Mouse (Mus musculus): ENCODE results near the gene Egfl7. TPM values are rescaled to one million over a fixed set of nuclear protein-coding genes. Genes with fewer than 3 reads are reported as not detected.
A peak's percentile ranks its signal among the peaks of the same experiment; 100 is the strongest.

The Egfl7 gene
- polyA plus RNA-seq, 1 experiment from 2014 or later, result 110 TPM

DNA sequence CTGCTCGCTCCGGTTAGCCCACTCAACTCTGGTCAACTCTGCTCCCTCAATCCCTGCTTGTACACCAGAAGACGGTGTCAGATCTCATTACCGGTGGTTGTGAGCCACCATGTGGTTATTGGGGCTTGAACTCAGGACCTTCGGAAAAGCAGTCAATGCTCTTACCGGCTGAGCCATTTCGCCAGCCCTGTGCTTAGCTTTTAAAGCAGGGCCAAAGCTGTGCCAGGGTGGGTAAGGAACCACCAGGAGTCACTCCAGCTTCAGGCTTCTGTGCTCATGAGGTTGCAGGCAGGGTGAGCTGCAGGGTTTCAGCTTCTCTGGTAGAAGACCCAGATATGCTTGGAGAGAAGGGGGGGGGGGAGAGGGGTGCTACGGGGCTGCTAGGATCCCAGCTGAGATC, 25.5 kb downstream of the Egfl7 start:
- ATAC-seq (ENCODE audit: low read depth) (no peak), DNase-seq (ENCODE audit: low spot score) (no peak)
- no peak overlapping the region for H3K4me2 ChIP-seq (ENCODE audit: low read depth, low read length)
- no peaks in the 10 kb centered on the region for H3K9me3 ChIP-seq (ENCODE audit: control insufficient read depth, low read length)
- no peaks in the 10 kb centered on the region for H3K27me3 ChIP-seq (replicated peaks; ENCODE audit: control insufficient read depth, insufficient read depth, low read length)
- no peak overlapping the region for H3K9ac ChIP-seq (ENCODE audit: low read depth, low read length)
- no peak overlapping the region for H3K4me3 ChIP-seq (ENCODE audit: low read depth, low read length)
- peaks cover 8% of the 10 kb centered on the region for H3K4me1 ChIP-seq (ENCODE audit: control insufficient read depth, insufficient read depth, low read length)
- no peak overlapping the region for H3K27ac ChIP-seq (replicated peaks; ENCODE audit: low read depth, low read length)
- no peaks in the 10 kb centered on the region for H3K36me3 ChIP-seq (ENCODE audit: control insufficient read depth, insufficient read depth, low read length)
- WGBS, result 75% methylated on average over 8 of the region's 8 CpGs

DNA sequence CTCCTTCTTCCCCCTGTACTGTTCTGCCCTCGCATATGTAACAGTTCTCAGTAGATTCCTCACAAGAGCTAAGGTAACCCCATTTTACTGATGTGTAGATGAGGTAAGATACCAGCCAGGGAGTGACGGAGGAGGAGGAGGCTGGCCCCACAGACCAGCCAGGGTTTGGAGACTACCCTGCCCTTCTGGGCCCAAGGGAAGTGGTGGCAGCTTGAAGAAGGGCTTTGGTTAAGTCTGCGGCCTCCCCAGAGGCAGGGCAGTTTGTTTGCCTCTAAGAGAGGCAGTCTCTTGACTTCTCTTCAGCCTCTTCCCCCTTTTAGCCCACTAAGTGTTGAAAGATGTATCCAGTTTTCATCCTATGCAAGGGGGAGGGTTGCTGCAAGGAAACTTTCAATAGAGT, 26.8 kb downstream of the Egfl7 start:
- Histone ChIP-seq H3K4me3 (ENCODE audit: low read depth, low read length) (no peak overlapping the region), H3K4me1 (ENCODE audit: control insufficient read depth, insufficient read depth, low read length) (peaks cover 8% of the 10 kb centered on the region), H3K27me3 (replicated peaks; ENCODE audit: control insufficient read depth, insufficient read depth, low read length) (no peaks in the 10 kb centered on the region), H3K27ac (replicated peaks; ENCODE audit: low read depth, low read length) (no peak overlapping the region; the same call in 1 of the 2 replicates), H3K4me2 (ENCODE audit: low read depth, low read length) (no peak overlapping the region), H3K36me3 (ENCODE audit: control insufficient read depth, insufficient read depth, low read length) (no peaks in the 10 kb centered on the region), H3K9ac (ENCODE audit: low read depth, low read length) (no peak overlapping the region), H3K9me3 (ENCODE audit: control insufficient read depth, low read length) (no peaks in the 10 kb centered on the region)
- WGBS, result 65% methylated on average over 3 of the region's 3 CpGs
- DNase-seq (ENCODE audit: low spot score), result no peak
- no peak for ATAC-seq (ENCODE audit: low read depth)

DNA sequence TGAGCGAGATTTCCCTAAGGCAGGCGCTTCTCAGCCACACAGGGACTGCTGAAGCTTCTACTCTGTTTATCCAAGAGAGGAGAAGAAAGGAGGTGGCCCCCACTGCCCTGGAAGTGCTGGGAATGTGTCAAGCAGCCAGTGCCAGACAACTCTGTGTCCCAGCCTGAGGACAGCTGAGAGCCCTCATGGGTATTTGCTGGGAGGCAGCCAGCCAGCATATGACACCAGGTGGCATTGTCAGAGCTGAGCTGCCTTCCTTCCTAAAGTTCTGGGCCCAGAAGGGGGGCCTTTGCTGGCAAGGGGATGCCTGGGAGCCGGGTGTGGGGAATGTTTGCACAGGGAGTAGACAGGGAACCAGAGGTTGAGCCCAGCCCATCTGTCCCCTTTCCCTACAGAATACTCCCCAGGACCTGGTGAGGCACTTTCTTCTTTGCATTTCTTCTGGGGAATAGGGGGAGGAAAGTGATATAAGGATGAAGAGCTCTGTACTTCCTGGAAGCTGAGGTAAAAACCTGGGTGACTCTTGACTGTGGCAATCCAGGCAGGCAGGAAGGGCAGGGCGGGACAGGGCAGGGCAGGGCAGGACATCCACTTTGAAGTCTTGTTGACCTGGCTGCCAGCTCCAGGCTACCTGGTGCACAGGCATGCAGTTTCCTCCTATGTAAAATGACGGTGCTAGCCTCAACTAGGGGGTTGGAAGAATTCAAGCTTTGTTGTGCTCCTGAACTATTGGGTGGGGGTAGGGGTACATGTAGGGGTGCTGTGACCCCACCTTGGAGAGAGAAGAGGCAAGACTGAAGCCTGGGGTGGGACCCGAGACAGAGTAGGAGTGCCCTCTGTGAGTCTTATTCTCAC, 27.5 kb downstream of the Egfl7 start:
- peak; percentile 74 for DNase-seq (ENCODE audit: low spot score)
- H3K4me1 ChIP-seq (ENCODE audit: control insufficient read depth, insufficient read depth, low read length), result peaks cover 8% of the 10 kb centered on the region
- no peaks in the 10 kb centered on the region for H3K36me3 ChIP-seq (ENCODE audit: control insufficient read depth, insufficient read depth, low read length)
- H3K4me2 ChIP-seq (ENCODE audit: low read depth, low read length), result no peak overlapping the region
- no peaks in the 10 kb centered on the region for H3K27me3 ChIP-seq (replicated peaks; ENCODE audit: control insufficient read depth, insufficient read depth, low read length)
- 0 out of 2 replicates have a peak, but pooled peaks have one; percentile 23 for ATAC-seq (ENCODE audit: low read depth)
- no peak overlapping the region; the same call in 1 of the 2 replicates for H3K27ac ChIP-seq (replicated peaks; ENCODE audit: low read depth, low read length)
- H3K4me3 ChIP-seq (ENCODE audit: low read depth, low read length), result no peak overlapping the region
- 43% methylated on average over 6 of the region's 6 CpGs for WGBS
- H3K9ac ChIP-seq (ENCODE audit: low read depth, low read length), result 0 out of 2 replicates have a peak overlapping the region, but pooled peaks have one; percentile 23
- no peaks in the 10 kb centered on the region for H3K9me3 ChIP-seq (ENCODE audit: control insufficient read depth, low read length)

DNA sequence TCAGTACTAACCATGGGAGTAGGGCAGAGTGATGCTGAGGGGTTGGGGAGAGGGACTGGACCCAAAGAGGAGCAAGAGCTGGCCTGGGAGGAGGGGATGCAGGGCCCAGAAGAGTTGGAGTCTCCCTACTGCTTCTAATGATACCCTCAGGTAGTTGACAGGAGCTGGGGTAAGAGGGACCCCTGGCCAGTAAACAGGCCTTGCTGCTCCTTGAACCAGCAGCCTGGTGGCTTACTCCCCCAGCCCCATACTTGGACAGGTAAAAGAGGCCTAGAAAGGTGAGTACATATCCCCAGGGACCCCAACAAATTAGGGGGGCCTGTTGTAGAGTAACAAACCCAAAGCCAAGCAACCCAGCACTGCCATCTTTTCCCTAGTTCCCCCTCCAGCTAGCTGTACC, 29.0 kb downstream of the Egfl7 start:
- no peaks in the 10 kb centered on the region for H3K36me3 ChIP-seq (ENCODE audit: control insufficient read depth, insufficient read depth, low read length)
- peaks cover 8% of the 10 kb centered on the region for H3K4me1 ChIP-seq (ENCODE audit: control insufficient read depth, insufficient read depth, low read length)
- no peak overlapping the region for H3K4me2 ChIP-seq (ENCODE audit: low read depth, low read length)
- no peaks in the 10 kb centered on the region for H3K9me3 ChIP-seq (ENCODE audit: control insufficient read depth, low read length)
- no peak overlapping the region for H3K4me3 ChIP-seq (ENCODE audit: low read depth, low read length)
- no peak overlapping the region for H3K9ac ChIP-seq (ENCODE audit: low read depth, low read length)
- no peaks in the 10 kb centered on the region for H3K27me3 ChIP-seq (replicated peaks; ENCODE audit: control insufficient read depth, insufficient read depth, low read length)
- no peak for ATAC-seq (ENCODE audit: low read depth)
- H3K27ac ChIP-seq (replicated peaks; ENCODE audit: low read depth, low read length), result no peak overlapping the region
- DNase-seq (ENCODE audit: low spot score), result no peak

DNA sequence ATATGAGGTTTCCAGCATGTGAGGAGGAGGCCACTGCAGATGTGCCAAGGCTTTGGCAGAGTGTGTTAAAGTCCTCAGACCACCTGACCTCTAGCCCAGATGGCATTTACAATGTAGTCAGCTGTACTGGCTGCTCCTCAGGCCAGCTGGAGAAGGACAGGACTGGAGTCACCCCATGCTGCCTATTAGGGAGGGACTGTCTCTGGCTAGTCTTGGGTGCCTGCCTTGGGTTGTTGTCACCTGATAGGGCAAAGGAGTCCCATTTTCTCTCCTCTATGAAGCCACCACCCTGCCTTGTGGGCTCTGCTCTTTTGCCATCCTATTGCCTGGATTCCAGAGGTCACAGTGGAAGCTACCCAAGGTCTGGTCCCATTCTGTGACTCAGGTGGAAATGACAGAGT, 29.4 kb downstream of the Egfl7 start:
- Histone ChIP-seq H3K27me3 (replicated peaks; ENCODE audit: control insufficient read depth, insufficient read depth, low read length) (no peaks in the 10 kb centered on the region), H3K9me3 (ENCODE audit: control insufficient read depth, low read length) (no peaks in the 10 kb centered on the region), H3K27ac (replicated peaks; ENCODE audit: low read depth, low read length) (no peak overlapping the region), H3K4me1 (ENCODE audit: control insufficient read depth, insufficient read depth, low read length) (peaks cover 8% of the 10 kb centered on the region), H3K36me3 (ENCODE audit: control insufficient read depth, insufficient read depth, low read length) (no peaks in the 10 kb centered on the region), H3K4me3 (ENCODE audit: low read depth, low read length) (no peak overlapping the region), H3K9ac (ENCODE audit: low read depth, low read length) (no peak overlapping the region), H3K4me2 (ENCODE audit: low read depth, low read length) (no peak overlapping the region)
- no peak for DNase-seq (ENCODE audit: low spot score)
- no peak for ATAC-seq (ENCODE audit: low read depth)

- no peaks in the 10 kb centered on the region for H3K36me3 ChIP-seq (ENCODE audit: control insufficient read depth, insufficient read depth, low read length)
- H3K4me3 ChIP-seq (ENCODE audit: low read depth, low read length), result no peak overlapping the region
- peaks cover 8% of the 10 kb centered on the region for H3K4me1 ChIP-seq (ENCODE audit: control insufficient read depth, insufficient read depth, low read length)
- WGBS, result 73% methylated on average over 3 of the region's 3 CpGs
- H3K4me2 ChIP-seq (ENCODE audit: low read depth, low read length), result no peak overlapping the region
- H3K27ac ChIP-seq (replicated peaks; ENCODE audit: low read depth, low read length), result no peak overlapping the region
- H3K27me3 ChIP-seq (replicated peaks; ENCODE audit: control insufficient read depth, insufficient read depth, low read length), result no peaks in the 10 kb centered on the region
- no peak for DNase-seq (ENCODE audit: low spot score)
- H3K9me3 ChIP-seq (ENCODE audit: control insufficient read depth, low read length), result no peaks in the 10 kb centered on the region
- no peak for ATAC-seq (ENCODE audit: low read depth)
- no peak overlapping the region for H3K9ac ChIP-seq (ENCODE audit: low read depth, low read length)
Measured at GRCm38 (mm10) chr2:26610526-26610925, 30.7 kb downstream of the Egfl7 start.

DNA sequence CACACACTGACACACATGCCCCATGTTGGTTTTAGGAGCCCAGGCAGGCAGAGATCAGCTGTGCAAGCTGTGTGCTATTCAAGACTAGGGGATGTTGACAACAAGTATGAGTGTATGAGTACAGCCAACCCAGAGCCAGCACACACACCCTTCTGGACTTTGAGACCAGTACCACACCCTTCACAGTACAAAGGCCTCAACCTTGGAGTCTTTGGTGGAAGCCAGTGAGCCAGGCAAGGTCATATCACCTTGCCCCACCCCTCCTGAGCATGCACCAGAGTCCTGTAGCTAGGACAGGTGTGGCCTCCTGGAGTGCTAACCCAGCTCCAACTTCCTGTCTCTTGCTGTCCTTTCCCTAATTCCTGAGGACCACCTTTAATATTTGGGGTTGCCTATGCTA, 31.2 kb downstream of the Egfl7 start:
- Histone ChIP-seq H3K36me3 (ENCODE audit: control insufficient read depth, insufficient read depth, low read length) (no peaks in the 10 kb centered on the region), H3K4me2 (ENCODE audit: low read depth, low read length) (no peak overlapping the region), H3K27ac (replicated peaks; ENCODE audit: low read depth, low read length) (no peak overlapping the region), H3K4me3 (ENCODE audit: low read depth, low read length) (no peak overlapping the region), H3K9ac (ENCODE audit: low read depth, low read length) (no peak overlapping the region), H3K4me1 (ENCODE audit: control insufficient read depth, insufficient read depth, low read length) (peaks cover 8% of the 10 kb centered on the region), H3K9me3 (ENCODE audit: control insufficient read depth, low read length) (no peaks in the 10 kb centered on the region), H3K27me3 (replicated peaks; ENCODE audit: control insufficient read depth, insufficient read depth, low read length) (no peaks in the 10 kb centered on the region)
- no peak for ATAC-seq (ENCODE audit: low read depth)
- no peak for DNase-seq (ENCODE audit: low spot score)

- Histone ChIP-seq H3K27ac (replicated peaks; ENCODE audit: low read depth, low read length) (no peak overlapping the region), H3K9me3 (ENCODE audit: control insufficient read depth, low read length) (no peaks in the 10 kb centered on the region), H3K4me1 (ENCODE audit: control insufficient read depth, insufficient read depth, low read length) (peaks cover 8% of the 10 kb centered on the region), H3K4me2 (ENCODE audit: low read depth, low read length) (no peak overlapping the region), H3K36me3 (ENCODE audit: control insufficient read depth, insufficient read depth, low read length) (no peaks in the 10 kb centered on the region), H3K9ac (ENCODE audit: low read depth, low read length) (no peak overlapping the region), H3K27me3 (replicated peaks; ENCODE audit: control insufficient read depth, insufficient read depth, low read length) (no peaks in the 10 kb centered on the region), H3K4me3 (ENCODE audit: low read depth, low read length) (no peak overlapping the region)
- ATAC-seq (ENCODE audit: low read depth), result no peak
- DNase-seq (ENCODE audit: low spot score), result no peak
Measured at GRCm38 (mm10) chr2:26611896-26612295, 32.1 kb downstream of the Egfl7 start.

DNA sequence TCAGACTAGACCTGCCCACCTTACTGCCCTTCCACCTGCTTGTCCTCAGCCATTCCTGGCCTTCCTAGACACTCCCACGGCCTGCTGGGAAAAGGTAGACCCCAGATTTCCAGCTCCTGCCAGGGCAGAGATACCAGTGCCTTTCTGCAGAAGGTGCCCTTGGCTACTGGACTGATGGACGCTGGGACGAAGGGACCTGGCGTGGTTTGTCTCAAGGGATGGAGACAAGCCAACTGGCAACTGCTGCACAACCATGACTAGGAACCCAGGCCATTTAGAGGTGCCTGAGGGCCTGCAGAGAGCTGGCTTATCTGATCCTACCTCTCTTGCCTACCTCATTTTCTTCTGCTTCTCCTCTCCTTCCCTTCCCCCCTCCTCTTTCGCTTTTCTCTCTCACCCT, 35.1 kb downstream of the Egfl7 start:
- no peak overlapping the region for H3K4me3 ChIP-seq (ENCODE audit: low read depth, low read length)
- 83% methylated on average over 5 of the region's 5 CpGs for WGBS
- no peaks in the 10 kb centered on the region for H3K27me3 ChIP-seq (replicated peaks; ENCODE audit: control insufficient read depth, insufficient read depth, low read length)
- no peaks in the 10 kb centered on the region for H3K36me3 ChIP-seq (ENCODE audit: control insufficient read depth, insufficient read depth, low read length)
- H3K4me2 ChIP-seq (ENCODE audit: low read depth, low read length), result no peak overlapping the region
- DNase-seq (ENCODE audit: low spot score) (no peak), ATAC-seq (ENCODE audit: low read depth) (no peak)
- no peak overlapping the region for H3K9ac ChIP-seq (ENCODE audit: low read depth, low read length)
- H3K27ac ChIP-seq (replicated peaks; ENCODE audit: low read depth, low read length), result no peak overlapping the region
- H3K4me1 ChIP-seq (ENCODE audit: control insufficient read depth, insufficient read depth, low read length), result no peaks in the 10 kb centered on the region
- H3K9me3 ChIP-seq (ENCODE audit: control insufficient read depth, low read length), result no peaks in the 10 kb centered on the region

All from embryonic facial prominence, embryonic 14.5 days (tissue).